Mouse (Mus musculus) kidney, postnatal 14 days (tissue): ENCODE measurements around the gene Olfr130.

Experiments
- DNase-seq: peaks from one replicate; pipeline ENCODE4 v3.0.0; 2022; ENCODE audit warnings: mixed read lengths

Gene Olfr130

GRCm38 (mm10) chr17:38063621-38064020 lies at the start of gene Olfr130:
Gene Olfr130, plus strand, starts transcription at chr17:38063921.
- no peak for DNase-seq

- no peak for DNase-seq
Measured at GRCm38 (mm10) chr17:38016341-38016740, 47.4 kb upstream of the Olfr130 start.

- DNase-seq, result no peak
Measured at GRCm38 (mm10) chr17:38026297-38026696, 37.4 kb upstream of the Olfr130 start.

DNA sequence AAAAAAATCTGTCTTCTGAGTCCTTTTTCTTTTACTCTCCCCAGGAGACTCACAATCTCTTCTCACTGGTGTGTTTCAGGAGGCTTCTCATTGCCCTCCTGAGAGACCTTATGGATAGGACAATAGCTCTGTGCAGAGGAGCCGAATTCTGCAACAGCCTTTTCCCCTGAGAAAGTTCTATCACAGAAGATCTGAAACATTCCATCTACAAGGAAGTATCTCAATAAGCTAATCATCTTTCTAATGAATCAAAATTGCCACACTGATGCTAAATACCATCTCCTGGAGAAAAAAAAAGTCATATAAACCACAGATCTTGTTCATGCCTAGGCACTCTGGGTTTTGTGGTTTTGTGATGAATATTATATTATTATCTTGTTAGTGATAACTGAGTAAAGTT lies 3.7 kb upstream of the Olfr130 start, which contains the start of gene Olfr129:
Gene Olfr129, minus strand, starts transcription at position 101 of the 400 bp plus-strand sequence.
- DNase-seq, result no peak

- DNase-seq, result no peak
Measured at GRCm38 (mm10) chr17:38082364-38082763, 18.6 kb downstream of the Olfr130 start.

GRCm38 (mm10) chr17:38088593-38088992 lies 24.9 kb downstream of the Olfr130 start, which contains the start of gene Olfr131:
Gene Olfr131, minus strand, starts transcription at chr17:38088693.
- DNase-seq, result no peak
